Mouse (Mus musculus) heart, adult 2 months (tissue): ENCODE data around the gene Rtraf.

ENCODE experiments used
- CTCF ChIP-seq: fragments of 200-600 bp; IDR thresholded peaks from 2 replicates; pipeline ENCODE4 v1.8.1; 2022; ENCODE audit warnings: antibody characterized with exemption, mild to moderate bottlenecking, moderate library complexity
- POLR2A ChIP-seq: fragments of 200-500 bp; IDR thresholded peaks from 2 replicates; pipeline ENCODE4 v1.6.1; 2011; ENCODE audit warnings: mild to moderate bottlenecking, low read depth, low read length, control low read depth; ENCODE audit not compliant: insufficient read depth

- TF ChIP-seq POLR2A (no peak), CTCF (no peak)
Observed at GRCm38 (mm10) chr14:19771173-19771572, 52.5 kb downstream of the Rtraf start.
